Mouse (Mus musculus) layer of hippocampus, adult 18-20 months (tissue): Measurements from ENCODE around the gene Ece1. TPM values are rescaled to one million over a fixed set of nuclear protein-coding genes. Genes with fewer than 3 reads are reported as not detected.
A peak's percentile ranks its signal among the peaks of the same experiment; 100 is the strongest.

Source experiments
- DNase-seq, 2 experiments: peaks; one replicate each; pipeline ENCODE4 v3.0.0; 2022; ENCODE audit warnings: low spot score in 2 of 2
- total RNA-seq, 2 experiments: library from RNA; stranded (reverse); gene quantifications; 2 replicates each; pipeline ENCODE4 v1.2.3; 2021

Ece1 gene
- total RNA-seq, 2 experiments from 2014 or later: 48.8 to 53.8 TPM

GRCm38 (mm10) chr4:137855741-137856341, 6.2 kb upstream of the Ece1 start:
- DNase-seq: no peak

DNA sequence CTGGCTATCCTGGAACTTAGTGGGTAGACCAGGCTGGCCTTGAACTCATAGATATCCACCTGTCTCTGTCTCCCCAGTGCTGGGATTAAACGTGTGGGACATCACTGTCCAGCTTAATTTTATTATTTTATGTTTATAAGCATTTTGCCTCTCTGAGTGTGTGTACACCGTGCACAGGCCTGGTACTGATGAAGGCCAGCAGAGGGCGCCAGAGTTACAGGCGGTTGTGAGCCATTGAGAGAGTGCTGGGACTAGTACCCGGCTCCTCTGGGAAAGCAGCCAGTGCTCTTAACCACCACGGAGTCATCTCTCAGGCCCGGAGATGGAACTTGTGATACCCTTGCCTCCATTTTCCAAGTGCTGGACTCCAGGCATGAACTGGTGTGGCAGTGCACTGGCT, 4.9 kb upstream of the Ece1 start:
- DNase-seq: no peak

- DNase-seq: no peak
Observed at GRCm38 (mm10) chr4:137858371-137858770, 3.7 kb upstream of the Ece1 start.

DNA sequence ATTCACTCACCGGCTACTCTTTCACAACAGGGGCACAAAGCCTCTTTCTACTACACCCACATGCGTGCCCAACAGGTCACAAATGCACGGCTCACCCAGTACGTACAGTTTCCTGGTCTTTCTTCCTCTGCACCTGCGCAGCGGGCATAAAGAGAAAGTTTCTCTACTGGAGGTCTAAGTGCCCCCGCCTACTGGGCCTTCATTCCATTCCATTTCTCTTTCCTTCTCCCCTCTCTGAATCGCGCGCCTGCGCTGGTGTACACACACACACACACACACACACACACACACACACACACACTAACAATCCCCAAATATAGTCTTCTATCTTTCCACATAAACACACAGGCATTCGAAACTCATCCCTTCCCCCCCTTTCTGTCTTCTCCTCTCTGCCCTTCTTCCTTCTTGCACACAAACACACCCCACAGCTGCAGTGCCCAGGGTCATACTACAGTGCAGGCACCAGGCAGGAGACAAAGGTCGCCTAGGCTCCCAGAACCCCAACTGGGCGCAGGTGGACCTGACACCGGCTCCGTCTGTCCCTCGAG, 501 bp upstream of the Ece1 start:
- DNase-seq: no peak

DNA sequence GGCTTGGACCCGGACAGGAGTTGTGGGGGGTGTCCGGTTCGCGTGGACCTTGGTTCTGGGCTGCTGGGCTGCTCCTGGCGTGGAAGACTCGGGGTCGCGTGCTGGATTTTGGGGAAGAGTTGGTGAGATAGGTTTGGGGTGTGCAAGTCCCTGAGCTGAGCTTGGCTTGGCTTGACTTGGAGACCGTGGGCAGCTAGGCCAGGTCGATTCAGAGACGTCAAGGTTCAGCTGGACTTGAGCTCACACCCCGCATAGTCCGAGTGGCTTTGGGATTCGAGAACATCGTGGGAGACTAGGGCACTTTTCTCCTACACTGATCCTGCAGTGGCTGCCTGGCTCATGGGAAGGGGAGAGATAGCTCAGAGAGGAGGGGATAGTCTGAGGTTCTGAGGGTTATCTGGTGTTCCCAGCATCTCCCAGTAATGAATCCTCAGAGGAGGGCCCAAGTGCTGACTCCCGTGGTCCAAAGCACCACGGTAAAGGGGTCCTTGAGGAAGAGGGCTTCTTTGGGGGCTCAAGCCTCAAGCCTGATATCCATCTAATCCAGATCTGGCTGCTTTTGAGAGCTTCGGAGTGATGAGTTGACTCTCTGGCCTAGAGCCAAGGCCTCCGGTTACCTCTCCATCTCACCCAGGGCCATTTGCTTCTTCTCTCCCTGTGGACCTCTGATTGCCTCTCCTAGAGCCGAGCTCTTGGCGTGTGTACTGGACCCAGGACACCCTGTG, 641 bp downstream of the Ece1 start:
- no peak for DNase-seq

DNA sequence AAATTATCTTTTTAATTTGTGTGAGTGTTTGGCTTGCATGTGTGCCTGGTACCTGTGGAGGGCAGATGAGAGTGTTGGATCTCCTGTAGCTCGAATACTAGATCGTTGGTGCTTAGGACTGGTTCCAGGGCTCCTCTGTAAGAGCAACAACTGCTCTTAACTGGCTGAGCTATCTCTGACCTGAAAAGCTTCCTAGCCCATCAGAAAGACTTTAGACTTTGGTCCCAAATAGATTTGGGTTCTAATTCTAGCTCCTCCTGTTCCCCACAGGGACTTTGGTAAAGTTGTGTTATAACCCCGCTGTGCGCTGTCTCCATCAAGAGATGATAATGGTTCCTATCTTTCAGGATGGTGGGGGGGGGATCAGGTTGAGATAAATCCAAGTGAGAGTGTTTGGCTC, 2.0 kb downstream of the Ece1 start:
- DNase-seq: no peak

DNA sequence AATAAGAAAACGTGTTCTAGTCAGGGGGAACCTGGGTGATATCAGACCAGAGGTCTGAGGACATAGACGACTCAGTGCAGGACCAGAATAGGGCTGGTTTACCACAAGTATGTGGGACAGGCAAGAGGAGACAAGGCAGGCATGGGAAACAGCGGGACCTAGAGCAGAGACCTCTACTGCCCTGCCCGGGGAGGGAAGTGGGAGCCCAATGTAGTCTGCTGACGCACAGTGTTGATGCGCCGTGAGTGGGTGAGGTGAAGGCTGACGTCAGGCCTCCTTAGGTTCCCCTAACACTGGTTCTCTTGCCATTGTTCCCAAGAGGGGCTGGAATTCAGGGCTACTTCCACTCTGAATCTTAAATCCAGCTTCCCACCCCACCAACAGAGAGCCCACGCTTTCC, 2.7 kb downstream of the Ece1 start:
- no peak for DNase-seq

GRCm38 (mm10) chr4:137865221-137865641, 3.2 kb downstream of the Ece1 start:
- no peak for DNase-seq

DNA sequence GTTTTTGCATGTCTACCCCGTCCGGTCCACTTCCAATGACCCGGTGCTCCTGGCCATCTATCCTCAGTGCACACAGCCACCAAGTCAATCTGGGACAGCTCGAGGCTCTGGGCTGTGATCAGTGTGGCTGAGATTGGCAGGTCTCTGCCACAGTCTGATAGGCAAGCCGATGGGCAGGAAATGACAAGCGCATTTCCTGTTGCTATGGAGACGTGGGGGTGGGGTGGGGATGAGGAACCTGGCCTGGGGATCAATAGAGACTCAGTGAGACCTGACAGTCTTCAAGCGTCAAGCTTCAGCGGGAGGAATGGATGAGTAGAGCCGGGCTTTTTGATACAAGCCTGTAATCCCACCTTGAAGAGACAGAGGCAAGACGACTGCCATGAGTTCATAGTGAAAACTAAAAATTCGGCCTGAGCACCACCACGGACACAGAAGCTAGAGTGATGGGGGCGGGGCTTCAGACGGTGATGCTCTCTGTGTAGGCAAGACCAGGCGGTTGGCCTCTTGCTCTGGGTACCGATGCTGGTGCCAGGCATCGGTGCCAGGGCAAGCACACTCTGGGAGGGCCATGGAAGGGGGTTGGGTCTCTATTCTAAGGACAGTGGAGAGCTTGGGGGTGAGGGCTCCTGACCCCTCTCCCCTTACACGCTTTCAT, 4.3 kb downstream of the Ece1 start:
- DNase-seq: peak in 1 of 2 experiments; percentile 35

GRCm38 (mm10) chr4:137867225-137867624, 5.2 kb downstream of the Ece1 start:
- DNase-seq: no peak

DNA sequence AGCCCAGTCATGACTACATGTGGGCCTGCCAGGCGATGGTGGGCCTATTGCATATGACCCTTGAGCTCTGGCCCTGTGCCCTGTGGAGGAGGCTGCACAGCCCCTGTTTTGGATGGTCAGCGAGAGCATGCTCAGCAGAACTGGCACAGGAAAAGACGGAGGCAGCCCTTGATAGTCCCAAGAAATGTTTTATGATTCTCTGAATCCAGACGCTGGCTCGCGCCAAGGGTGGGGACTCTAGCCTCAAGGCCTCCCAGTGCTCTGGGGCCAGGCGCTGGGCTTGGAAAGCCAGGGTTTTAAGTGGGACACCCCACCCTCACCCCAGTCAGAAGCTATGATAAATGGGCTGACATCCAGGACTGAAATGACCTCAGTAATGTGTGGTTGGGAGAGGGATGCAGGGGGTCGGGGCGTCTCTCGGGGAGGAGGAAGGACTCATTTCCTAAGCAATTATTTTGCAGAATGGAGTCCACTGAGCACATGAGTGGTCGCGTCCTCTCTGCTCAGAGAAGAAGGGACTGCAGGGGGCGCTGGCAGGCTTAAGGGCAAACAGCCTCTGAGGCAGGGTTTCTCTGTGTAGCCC, 5.7 kb downstream of the Ece1 start:
- DNase-seq: no peak

GRCm38 (mm10) chr4:137869667-137870274, 7.7 kb downstream of the Ece1 start:
- no peak for DNase-seq

DNA sequence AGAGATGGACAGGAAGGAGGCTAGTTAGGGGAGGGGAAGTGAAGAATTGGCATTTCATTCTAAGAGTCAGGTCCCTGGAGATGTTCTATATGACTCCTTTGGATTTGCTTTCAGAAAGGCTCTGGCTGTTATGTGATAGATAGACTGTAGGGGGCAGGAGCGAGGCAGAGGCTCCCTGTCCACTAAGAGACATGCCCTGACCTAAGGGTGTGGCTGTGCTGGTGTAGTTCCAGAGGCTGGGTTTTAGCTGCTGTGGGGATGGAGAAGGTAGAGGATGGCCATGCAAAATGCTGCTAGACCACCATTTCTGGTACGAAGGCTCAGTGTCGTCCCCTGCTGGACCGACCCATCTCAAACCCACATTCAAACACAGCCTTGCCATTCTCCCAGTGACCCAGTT, 8.9 kb downstream of the Ece1 start:
- DNase-seq: no peak

DNA sequence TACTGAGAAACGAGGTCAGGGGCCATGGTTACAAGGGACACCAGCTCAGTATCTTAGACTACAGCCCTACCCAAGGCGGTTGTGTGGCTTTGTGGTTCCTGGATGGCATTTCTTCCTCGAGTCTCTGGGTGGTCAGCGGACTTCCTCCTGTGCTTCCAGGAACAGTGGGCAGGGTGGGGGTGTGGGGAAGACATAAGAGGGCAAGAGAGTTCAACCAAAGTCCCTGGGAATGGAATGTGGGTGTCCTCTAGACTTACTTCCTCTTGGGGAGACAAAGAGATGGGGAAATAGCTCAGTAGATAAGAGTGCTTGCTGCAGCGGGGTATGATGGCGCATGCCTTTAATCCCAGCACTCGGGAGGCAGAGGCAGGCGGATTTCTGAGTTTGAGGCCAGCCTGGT, 9.4 kb downstream of the Ece1 start:
- no peak for DNase-seq

GRCm38 (mm10) chr4:137874337-137874736, 12.3 kb downstream of the Ece1 start:
- no peak for DNase-seq

DNA sequence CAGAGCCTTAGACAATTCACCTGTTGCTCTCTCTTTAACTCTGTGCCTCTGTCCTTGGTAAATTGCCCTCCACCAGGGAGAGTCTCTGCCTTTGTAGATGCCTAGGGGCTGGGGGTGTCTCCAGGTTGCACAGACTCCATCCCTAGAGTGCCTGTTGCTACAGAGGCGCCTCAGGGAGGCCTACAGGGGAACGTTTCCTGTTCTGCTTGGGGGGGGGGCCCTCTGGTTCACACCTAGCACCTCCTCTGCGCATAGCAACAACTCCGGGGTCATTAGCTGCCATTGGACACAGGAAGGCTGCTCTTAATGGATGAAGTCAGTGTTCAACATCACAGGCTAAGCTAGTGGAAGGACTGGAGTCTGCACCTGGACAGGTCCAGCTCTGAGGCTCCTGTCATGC, 12.8 kb downstream of the Ece1 start:
- no peak for DNase-seq

GRCm38 (mm10) chr4:137875466-137876092, 13.5 kb downstream of the Ece1 start:
- DNase-seq: no peak

DNA sequence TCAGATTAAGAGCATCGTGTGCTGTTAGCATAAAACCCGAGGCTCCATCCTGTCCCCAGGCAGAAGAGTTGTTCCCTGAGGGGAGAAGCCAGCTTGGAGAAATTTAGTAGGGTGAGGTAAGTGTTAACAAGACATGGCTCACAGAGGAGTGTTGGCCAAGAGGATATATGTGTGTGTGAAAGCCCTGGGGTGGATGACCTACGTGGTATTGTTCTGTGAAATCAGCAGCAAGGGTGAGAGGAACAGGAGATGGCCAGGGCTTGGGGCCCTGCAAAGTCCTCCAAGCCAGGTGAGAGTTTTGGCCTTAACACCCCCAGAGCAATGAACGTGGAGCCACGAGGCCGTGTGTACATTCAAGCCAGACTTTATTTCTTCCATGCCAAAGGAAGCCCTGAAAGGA, 14.8 kb downstream of the Ece1 start:
- no peak for DNase-seq

- no peak for DNase-seq
Observed at GRCm38 (mm10) chr4:137877432-137877881, 15.4 kb downstream of the Ece1 start.

- no peak for DNase-seq
Observed at GRCm38 (mm10) chr4:137879383-137880156, 17.5 kb downstream of the Ece1 start.
